Mouse (Mus musculus): Measurements from ENCODE around the gene Mlkl. TPM values are rescaled to one million over a fixed set of nuclear protein-coding genes. Genes with fewer than 3 reads are reported as not detected.

The Mlkl gene
- total and polyA plus RNA-seq, 3 experiments: 0.72 to 7.9 (median 1.5) TPM

DNA sequence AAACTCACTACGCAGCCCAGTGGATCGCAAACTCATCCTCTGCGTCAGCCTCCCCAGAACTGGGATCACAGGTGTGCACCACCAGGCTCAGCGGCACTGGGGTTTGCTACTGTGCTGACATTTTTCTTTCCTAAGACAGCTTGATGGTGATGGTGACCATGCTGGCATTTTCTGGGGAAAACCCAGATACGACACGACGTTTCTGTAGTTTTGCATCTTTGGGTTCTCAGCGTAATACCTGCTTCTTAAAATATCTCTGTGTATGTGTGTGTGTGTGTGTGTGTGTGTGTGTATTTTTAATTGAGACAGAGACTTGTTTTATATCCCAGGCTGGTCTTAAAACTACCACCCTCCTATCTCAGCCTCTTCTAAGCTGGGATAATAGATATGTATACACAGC is 29.4 kb upstream of the Mlkl start (continued):
- TF ChIP-seq RAD21 (IDR thresholded peaks at IDR 0.05; ENCODE audit: low read depth, low read length) (no peak), NRF1 (IDR thresholded peaks at IDR 0.05; ENCODE audit: low read depth, low read length) (0 out of 2 replicates have a peak, but pooled peaks have one; percentile 20), TBP (conservative IDR thresholded peaks at IDR 0.05; ENCODE audit: low read depth, low read length) (no peak), PAX5 (IDR thresholded peaks at IDR 0.05; ENCODE audit: low read length) (no peak), SMC3 (IDR thresholded peaks at IDR 0.05; ENCODE audit: low read depth, low read length) (no peak), GABPA (IDR thresholded peaks at IDR 0.05; ENCODE audit: insufficient replicate concordance, low read depth, low read length) (no peak)

DNA sequence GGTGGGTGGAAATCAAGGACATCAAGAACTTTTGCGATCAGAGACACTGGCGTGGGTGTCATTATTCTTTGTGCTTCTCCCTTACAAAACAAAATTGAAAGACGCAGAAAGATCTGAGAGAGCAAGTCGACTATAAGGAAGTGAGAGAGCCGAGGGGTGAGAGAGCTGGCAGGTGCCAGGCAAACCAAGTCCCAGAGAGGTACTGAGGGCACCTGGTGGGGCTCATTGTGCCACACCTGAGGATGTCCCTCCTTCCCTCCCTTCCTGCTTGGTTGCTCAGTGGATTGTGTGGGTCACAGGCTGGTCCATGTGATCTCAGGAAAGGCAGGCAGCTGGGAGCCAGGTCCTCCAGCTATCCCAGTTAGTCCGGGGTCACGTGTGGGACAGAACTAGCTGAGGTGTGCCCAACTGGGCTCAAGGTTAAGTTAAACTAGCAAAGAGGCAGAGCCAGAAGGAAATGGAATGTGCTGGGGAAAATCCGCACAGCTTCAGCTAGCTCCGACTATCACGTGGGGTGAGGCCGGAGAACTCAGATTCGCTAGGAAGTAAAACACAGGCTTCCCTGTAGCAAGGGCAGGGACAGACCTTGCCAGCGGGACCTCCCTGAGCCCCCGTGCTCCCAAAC is 28.7 kb upstream of the Mlkl start:
- Histone ChIP-seq H3K36me3 (replicated peaks in 1 of 2; ENCODE audit: control insufficient read depth in 1 of 2, insufficient read depth in 1 of 2, low read length in 1 of 2) (no peaks in the 10 kb centered on the region), H3K9me3 (replicated peaks; ENCODE audit: low read length) (no peaks in the 10 kb centered on the region), H3K27me3 (replicated peaks) (peaks cover 75% of the 10 kb centered on the region), H3K79me2 (replicated peaks; ENCODE audit: control insufficient read depth, extremely low read depth, insufficient read depth, poor library complexity, severe bottlenecking) (no peaks in the 10 kb centered on the region), H3K27ac (ENCODE audit: insufficient read depth, low read depth) (no peak overlapping the region), H3K4me3 (replicated peaks in 1 of 3; ENCODE audit: low read depth in 2 of 3, low read length in 2 of 3, poor library complexity in 1 of 3) (peak overlapping the region; percentile 21 to 43 (median 25)), H3K4me1 (ENCODE audit: control insufficient read depth in 1 of 2, insufficient read depth in 2 of 2) (peaks cover 9 to 34% of the 10 kb centered on the region in 2 experiments), H3K4me2 (ENCODE audit: insufficient read depth, low read depth, poor library complexity, severe bottlenecking) (peak overlapping the region; percentile 87), H3K9ac (ENCODE audit: insufficient read depth, low read depth) (peak overlapping the region; percentile 55)
- in situ Hi-C loops (cut with MboI; ENCODE audit: low pct_ligation_motif_present, low pct_unique_long_range_greater_than_20kb, low sequenced_read_pairs): no loop called here
- DNase-seq (ENCODE audit: extremely low read depth): peak; percentile 10
- dilution Hi-C loops (cut with MboI; ENCODE audit: extremely low pct_ligation_motif_present, extremely low pct_unique_long_range_greater_than_20kb, low sequenced_read_pairs): no loop called here
- TF ChIP-seq BHLHE40 (IDR thresholded peaks at IDR 0.05; ENCODE audit: low read depth, low read length): peak; percentile 79
- TF ChIP-seq USF2 (conservative IDR thresholded peaks at IDR 0.05; ENCODE audit: low read depth, low read length): peak; percentile 26; the same call in 1 of the 2 replicates
- TF ChIP-seq IRF4 (IDR thresholded peaks at IDR 0.05; ENCODE audit: low read depth, low read length): peak; percentile 69
- 0 out of 2 replicates have a peak, but pooled peaks have one; percentile 47 for TF ChIP-seq MXI1 (IDR thresholded peaks at IDR 0.05; ENCODE audit: low read depth, low read length)
- TF ChIP-seq MYC (IDR thresholded peaks at IDR 0.05; ENCODE audit: low read depth, low read length): no peak
- peak; percentile 34; the same call in 1 of the 2 replicates for TF ChIP-seq USF1 (IDR thresholded peaks at IDR 0.05; ENCODE audit: low read depth, low read length)
- peak; percentile 45; the same call in 1 of the 2 replicates for TF ChIP-seq ELF1 (IDR thresholded peaks at IDR 0.05; ENCODE audit: low read depth, low read length)
- TF ChIP-seq EP300 (IDR thresholded peaks at IDR 0.05; ENCODE audit: low read length): peak; percentile 33
- TF ChIP-seq MEF2A (IDR thresholded peaks at IDR 0.05; ENCODE audit: borderline replicate concordance, low read depth, low read length): no peak
- peak; percentile 53 for TF ChIP-seq TCF12 (IDR thresholded peaks at IDR 0.05; ENCODE audit: low read depth, low read length)

DNA sequence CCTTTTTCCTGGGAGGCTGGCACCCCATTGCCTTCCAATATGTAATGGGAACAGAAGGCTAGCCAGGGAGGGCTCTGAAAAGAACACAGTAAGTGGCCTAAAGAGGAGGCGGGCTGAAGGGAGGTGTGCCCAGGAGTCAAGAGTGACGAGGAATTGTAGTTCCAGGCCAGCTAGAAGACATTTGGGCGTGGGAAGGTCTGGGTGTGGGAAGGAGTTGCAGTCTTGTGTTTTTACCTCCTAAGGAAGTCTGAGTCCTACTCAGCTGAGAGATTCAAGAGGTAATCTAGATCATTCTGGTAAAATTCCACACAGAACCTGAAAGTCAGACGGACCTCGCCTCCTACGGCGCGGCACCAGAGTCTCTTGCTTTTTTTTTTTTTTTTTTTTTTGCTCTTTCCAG is 25.5 kb upstream of the Mlkl start:
- dilution Hi-C loops (cut with MboI; ENCODE audit: extremely low pct_ligation_motif_present, extremely low pct_unique_long_range_greater_than_20kb, low sequenced_read_pairs) (no loop called here), in situ Hi-C loops (cut with MboI; ENCODE audit: low pct_ligation_motif_present, low pct_unique_long_range_greater_than_20kb, low sequenced_read_pairs) (no loop called here)
- TF ChIP-seq CHD1 (IDR thresholded peaks at IDR 0.05; ENCODE audit: low read depth, low read length): no peak
- no peak for TF ChIP-seq ZNF384 (IDR thresholded peaks at IDR 0.05; ENCODE audit: low read depth, low read length)
- TF ChIP-seq ZKSCAN1 (IDR thresholded peaks at IDR 0.05; ENCODE audit: borderline replicate concordance, low read depth, low read length): no peak
- TF ChIP-seq ZMIZ1 (IDR thresholded peaks at IDR 0.05; ENCODE audit: low read depth, low read length): no peak
- TF ChIP-seq ETS1 (conservative IDR thresholded peaks at IDR 0.05; ENCODE audit: low read depth, low read length): no peak
- no peak for TF ChIP-seq CHD2 (IDR thresholded peaks at IDR 0.05; ENCODE audit: low read length)
- no peak for TF ChIP-seq E2F4 (IDR thresholded peaks at IDR 0.05; ENCODE audit: insufficient replicate concordance, low read depth, low read length)
- TF ChIP-seq BHLHE40 (IDR thresholded peaks at IDR 0.05; ENCODE audit: low read depth, low read length): no peak
- TF ChIP-seq POLR2AphosphoS2 (IDR thresholded peaks at IDR 0.05; ENCODE audit: low read depth, low read length): no peak
- TF ChIP-seq JUND (conservative IDR thresholded peaks at IDR 0.05; ENCODE audit: low read depth, low read length): no peak
- no peak for TF ChIP-seq CTCF (conservative IDR thresholded peaks at IDR 0.05 in 1 of 2, IDR thresholded peaks at IDR 0.05 in 1 of 2; ENCODE audit: low read depth in 2 of 2, low read length in 2 of 2)
- TF ChIP-seq KAT2A (IDR thresholded peaks at IDR 0.05; ENCODE audit: insufficient replicate concordance, low read length): no peak
- no peak for TF ChIP-seq NELFE (IDR thresholded peaks at IDR 0.05; ENCODE audit: low read depth, low read length)
- TF ChIP-seq RAD21 (IDR thresholded peaks at IDR 0.05; ENCODE audit: low read depth, low read length): no peak

More for the DNA sequence above, 25.5 kb upstream of the Mlkl start:
- DNase-seq (ENCODE audit: extremely low read depth): no peak
- Histone ChIP-seq H3K79me2 (replicated peaks; ENCODE audit: control insufficient read depth, extremely low read depth, insufficient read depth, poor library complexity, severe bottlenecking) (no peaks in the 10 kb centered on the region), H3K36me3 (replicated peaks in 1 of 2; ENCODE audit: control insufficient read depth in 1 of 2, insufficient read depth in 1 of 2, low read length in 1 of 2) (no peaks in the 10 kb centered on the region), H3K27ac (ENCODE audit: insufficient read depth, low read depth) (no peak overlapping the region), H3K9ac (ENCODE audit: insufficient read depth, low read depth) (no peak overlapping the region), H3K4me2 (ENCODE audit: insufficient read depth, low read depth, poor library complexity, severe bottlenecking) (no peak overlapping the region), H3K9me3 (replicated peaks; ENCODE audit: low read length) (peaks cover 6% of the 10 kb centered on the region), H3K4me1 (ENCODE audit: control insufficient read depth in 1 of 2, insufficient read depth in 2 of 2) (peaks cover 6 to 25% of the 10 kb centered on the region in 2 experiments), H3K4me3 (replicated peaks in 1 of 3; ENCODE audit: low read depth in 2 of 3, low read length in 2 of 3, poor library complexity in 1 of 3) (no peak overlapping the region), H3K27me3 (replicated peaks) (peaks cover 82% of the 10 kb centered on the region)

Measured in CH12.LX (cell line).